In genomic region chr10:96080440-96081381, GRCm38 (mm10) we compare ENCODE assay signal across 10 mouse cellular contexts. TPM values are rescaled to one million over a fixed set of nuclear protein-coding genes. Genes with fewer than 3 reads are reported as not detected.
DNase-seq lines count a peak whose midpoint lies in the region; ATAC-seq and TF ChIP-seq lines count a peak whose summit lies in the region.
"Had no signal": no experiment of that assay in that cellular context is flagged by ENCODE, and none has a peak within 500 bp of the region (broad histone marks: within the 10 kb centered on the region; RNA-seq: fewer than 3 reads in every experiment).

No protein-coding gene starts in this region.

- TF ChIP-seq EP300 in stomach, postnatal 0 days (optimal IDR thresholded peaks at IDR 0.05): no peak

- peak; percentile 65 for DNase-seq in hindbrain, embryonic 11.5 days (ENCODE audit: low spot score)
- peak; percentile 76 for DNase-seq in ES-CJ7 (ENCODE audit: low read depth, low spot score)
- peak; percentile 41 for DNase-seq in embryo, embryonic 10 days (ENCODE audit: low spot score)
- DNase-seq in liver, embryonic 11.5 days (ENCODE audit: low spot score): no peak
- DNase-seq in stomach, postnatal 0 days (ENCODE audit: low spot score): no peak
- no peak for DNase-seq in layer of hippocampus, adult 9-10 months (ENCODE audit: low spot score)
- no peak for DNase-seq in T-cell, adult 2 months (ENCODE audit: low spot score)

- no peak for ATAC-seq in hindbrain, embryonic 11.5 days (ENCODE audit: low FRiP score)
- no peak for ATAC-seq in hindbrain, embryonic 12.5 days (ENCODE audit: low FRiP score)
- ATAC-seq in liver, embryonic 11.5 days (replicated peaks; ENCODE audit: low FRiP score): no peak
- no peak for ATAC-seq in stomach, postnatal 0 days (ENCODE audit: low FRiP score, low TSS enrichment)

- no peak overlapping the region for H3K4me2 ChIP-seq in hindbrain, embryonic 11.5 days (replicated peaks; ENCODE audit: low read depth, low read length)
- no peak overlapping the region for H3K4me2 ChIP-seq in hindbrain, embryonic 12.5 days (replicated peaks)
- peak overlapping the region; percentile 15; the same call in 1 of the 2 replicates for H3K4me2 ChIP-seq in liver, embryonic 11.5 days
- H3K4me2 ChIP-seq in stomach, postnatal 0 days (replicated peaks; ENCODE audit: low read depth): no peak overlapping the region
- H3K4me2 ChIP-seq: midbrain, embryonic 12.5 days had no signal

- WGBS in hindbrain, embryonic 11.5 days: 64% methylated on average over 21 of the region's 21 CpGs
- WGBS in hindbrain, embryonic 12.5 days: 64% methylated on average over 21 of the region's 21 CpGs
- WGBS in liver, embryonic 11.5 days: 47% methylated on average over 21 of the region's 21 CpGs
- 60% methylated on average over 21 of the region's 21 CpGs for WGBS in stomach, postnatal 0 days

- no peak overlapping the region for H3K4me3 ChIP-seq in hindbrain, embryonic 11.5 days (ENCODE audit: low read depth, low read length)
- H3K4me3 ChIP-seq in hindbrain, embryonic 12.5 days: no peak overlapping the region
- H3K4me3 ChIP-seq in liver, embryonic 11.5 days (ENCODE audit: low read depth, low read length): no peak overlapping the region
- no peak overlapping the region for H3K4me3 ChIP-seq in stomach, postnatal 0 days (ENCODE audit: low read depth, low read length)
- H3K4me3 ChIP-seq: erythroblast, embryonic 14.5 days; midbrain, embryonic 12.5 days had no signal

- H3K9me3 ChIP-seq in hindbrain, embryonic 11.5 days (ENCODE audit: control insufficient read depth, low read length): no peaks in the 10 kb centered on the region
- no peaks in the 10 kb centered on the region for H3K9me3 ChIP-seq in hindbrain, embryonic 12.5 days (replicated peaks)
- H3K9me3 ChIP-seq in liver, embryonic 11.5 days (ENCODE audit: control insufficient read depth, low read length): no peaks in the 10 kb centered on the region
- H3K9me3 ChIP-seq in stomach, postnatal 0 days (ENCODE audit: control insufficient read depth, low read length): no peaks in the 10 kb centered on the region
- H3K9me3 ChIP-seq: midbrain, embryonic 12.5 days had no signal

- TF ChIP-seq CTCF in stomach, postnatal 0 days (IDR thresholded peaks at IDR 0.05; ENCODE audit: low read depth): peak; percentile 80

- no peaks in the 10 kb centered on the region for H3K4me1 ChIP-seq in hindbrain, embryonic 11.5 days (replicated peaks; ENCODE audit: control insufficient read depth, insufficient read depth, low read length)
- peaks cover 3% of the 10 kb centered on the region; the same call in 1 of the 2 replicates for H3K4me1 ChIP-seq in hindbrain, embryonic 12.5 days
- no peaks in the 10 kb centered on the region; the same call in 1 of the 2 replicates for H3K4me1 ChIP-seq in liver, embryonic 11.5 days (replicated peaks; ENCODE audit: control insufficient read depth, insufficient read depth, low read length)
- H3K4me1 ChIP-seq in stomach, postnatal 0 days (replicated peaks; ENCODE audit: control insufficient read depth, insufficient read depth): no peaks in the 10 kb centered on the region

- H3K36me3 ChIP-seq in hindbrain, embryonic 11.5 days (ENCODE audit: control insufficient read depth, insufficient read depth, low read length): no peaks in the 10 kb centered on the region
- no peaks in the 10 kb centered on the region for H3K36me3 ChIP-seq in hindbrain, embryonic 12.5 days
- H3K36me3 ChIP-seq in liver, embryonic 11.5 days (ENCODE audit: control insufficient read depth, insufficient read depth, low read length): no peaks in the 10 kb centered on the region
- H3K36me3 ChIP-seq in stomach, postnatal 0 days (ENCODE audit: control insufficient read depth, insufficient read depth, low read length): no peaks in the 10 kb centered on the region
- H3K36me3 ChIP-seq: midbrain, embryonic 12.5 days had no signal

- H3K27ac ChIP-seq in hindbrain, embryonic 11.5 days (ENCODE audit: low read depth, low read length): no peak overlapping the region
- H3K27ac ChIP-seq in hindbrain, embryonic 12.5 days: no peak overlapping the region
- H3K27ac ChIP-seq in liver, embryonic 11.5 days (ENCODE audit: low read depth, low read length): no peak overlapping the region
- H3K27ac ChIP-seq in stomach, postnatal 0 days (replicated peaks): no peak overlapping the region
- H3K27ac ChIP-seq: midbrain, embryonic 12.5 days had no signal

- no peaks in the 10 kb centered on the region for H3K27me3 ChIP-seq in hindbrain, embryonic 11.5 days (ENCODE audit: control insufficient read depth, insufficient read depth, low read length)
- no peaks in the 10 kb centered on the region for H3K27me3 ChIP-seq in hindbrain, embryonic 12.5 days
- no peaks in the 10 kb centered on the region for H3K27me3 ChIP-seq in liver, embryonic 11.5 days (replicated peaks; ENCODE audit: control insufficient read depth, insufficient read depth, low read length)
- H3K27me3 ChIP-seq in stomach, postnatal 0 days (ENCODE audit: control insufficient read depth, insufficient read depth, low read length): no peaks in the 10 kb centered on the region
- H3K27me3 ChIP-seq: midbrain, embryonic 12.5 days had no signal

- no peak overlapping the region for H3K9ac ChIP-seq in hindbrain, embryonic 11.5 days (ENCODE audit: low read depth, low read length)
- H3K9ac ChIP-seq in hindbrain, embryonic 12.5 days: no peak overlapping the region
- no peak overlapping the region for H3K9ac ChIP-seq in liver, embryonic 11.5 days (ENCODE audit: low read depth, low read length)
- H3K9ac ChIP-seq in stomach, postnatal 0 days (ENCODE audit: low read length): no peak overlapping the region
- H3K9ac ChIP-seq: midbrain, embryonic 12.5 days had no signal

RNA-seq across cellular contexts. Expression of gene Gm5426, which starts 55.7 kb away (rescaled TPM):
- polyA plus RNA-seq in hindbrain, embryonic 11.5 days (2014; fragmentation: Nextera tagmentation; extraction: Ambion mirVana): not detected in 2 replicates
- polyA plus RNA-seq in hindbrain, embryonic 12.5 days (2016; fragmentation: Nextera tagmentation; extraction: Ambion mirVana): not detected in 2 replicates
- polyA plus RNA-seq in liver, embryonic 11.5 days (2014; fragmentation: Nextera tagmentation; extraction: Ambion mirVana): not detected in 2 replicates
- polyA plus RNA-seq in stomach, postnatal 0 days (2015; fragmentation: Nextera tagmentation; extraction: Ambion mirVana): not detected in 2 replicates
- polyA plus RNA-seq: erythroblast, embryonic 14.5 days; midbrain, embryonic 12.5 days had no signal

Comparison
In these comparisons a context has a peak if more than half of its experiments do, and no peak if none do; other contexts are left out.
1. DNase-seq: peak in hindbrain, embryonic 11.5 days (single experiment), ES-CJ7 (single experiment) and embryo, embryonic 10 days (single experiment); none in liver, embryonic 11.5 days (single experiment), stomach, postnatal 0 days (single experiment), layer of hippocampus, adult 9-10 months (single experiment) and T-cell, adult 2 months (single experiment).